Mouse (Mus musculus) neural tube, embryonic 14.5 days (tissue): Measurements from ENCODE around the gene Zc2hc1b. TPM values are rescaled to one million over a fixed set of nuclear protein-coding genes. Genes with fewer than 3 reads are reported as not detected.
"Not testable (repeated sequence)": the region's sequence is repeated elsewhere in the genome, so short reads cannot be mapped to it uniquely, and the experiment has no call there.

Experiments
- ATAC-seq: fragments of 200-750 bp; cut with Nextera tagmentation; 2 replicates; pipeline ENCODE4 v1.8.0; 2017; ENCODE audit warnings: low read depth, mild to moderate bottlenecking, moderate TSS enrichment, moderate library complexity
- H3K27ac ChIP-seq: fragments of 300-500 bp; sonication (generic); 2 replicates; pipeline ENCODE4 v1.5.1; 2014; ENCODE audit warnings: low read depth, mild to moderate bottlenecking, control low read depth, low read length, moderate library complexity, mixed read lengths
- H3K27me3 ChIP-seq: fragments of 300-500 bp; sonication (generic); 2 replicates; pipeline ENCODE4 v1.6.1; 2014; ENCODE audit warnings: low read length; ENCODE audit not compliant: control insufficient read depth, insufficient read depth
- H3K36me3 ChIP-seq: fragments of 300-500 bp; sonication (generic); 2 replicates; pipeline ENCODE4 v1.6.1; 2014; ENCODE audit warnings: low read length, mixed read lengths; ENCODE audit not compliant: control insufficient read depth, insufficient read depth
- H3K4me1 ChIP-seq: fragments of 300-500 bp; sonication (generic); 2 replicates; pipeline ENCODE4 v1.6.1; 2014; ENCODE audit warnings: low read length; ENCODE audit not compliant: control insufficient read depth, insufficient read depth
- H3K4me2 ChIP-seq: fragments of 300-500 bp; sonication (generic); 2 replicates; pipeline ENCODE4 v1.6.1; 2014; ENCODE audit warnings: mild to moderate bottlenecking, low read depth, low read length, control low read depth
- H3K4me3 ChIP-seq: fragments of 300-500 bp; sonication (generic); 2 replicates; pipeline ENCODE4 v1.5.1; 2014; ENCODE audit warnings: low read depth, low read length, control low read depth, mixed read lengths
- H3K9ac ChIP-seq: fragments of 300-500 bp; sonication (generic); replicated peaks from 2 replicates; pipeline ENCODE4 v1.6.1; 2014; ENCODE audit warnings: low read depth, mild to moderate bottlenecking, control low read depth, low read length, mixed read lengths
- H3K9me3 ChIP-seq: fragments of 300-500 bp; sonication (generic); 2 replicates; pipeline ENCODE4 v1.6.1; 2016; ENCODE audit warnings: low read length; ENCODE audit not compliant: control insufficient read depth
- WGBS: fragments of 180-500 bp; shearing (Covaris S2); extraction: QIAGEN DNeasy Blood & Tissue Kit; methylation state at CpG from one replicate; pipeline ENCODE4 v1.1.7; 2014; 5-methylcytosine and 5-hydroxymethylcytosine counted together
- polyA plus RNA-seq: library from polyadenylated mRNA; unstranded; fragments of >200 nt; fragmentation: Nextera tagmentation; extraction: Ambion mirVana; gene quantifications from 2 replicates; pipeline ENCODE4 v1.2.1, GENCODE M21; 2014

Gene Zc2hc1b
- polyA plus RNA-seq, 1 experiment from 2014 or later, result not detected

DNA sequence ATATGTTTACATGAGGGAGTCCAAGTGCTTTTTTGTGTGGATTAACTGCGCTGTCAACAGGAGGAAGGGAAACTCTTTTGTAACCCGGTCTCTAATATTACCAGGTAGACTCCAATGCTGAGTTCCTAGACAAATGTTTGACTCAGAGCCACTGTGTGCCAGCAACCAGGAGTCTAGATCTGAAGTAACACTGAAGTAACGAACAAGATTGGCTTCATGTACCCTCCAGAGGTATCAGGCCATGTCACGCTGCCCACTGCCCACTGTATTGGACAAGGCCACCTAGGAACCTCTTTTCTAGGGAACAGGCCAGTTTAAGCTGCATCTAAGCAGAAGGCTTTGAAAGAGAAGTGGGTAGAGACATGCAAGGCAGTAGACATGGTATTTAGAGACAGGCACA is 31.2 kb upstream of the Zc2hc1b start:
- Histone ChIP-seq H3K4me2 (no peak overlapping the region), H3K4me3 (no peak overlapping the region), H3K27me3 (no peaks in the 10 kb centered on the region), H3K4me1 (no peaks in the 10 kb centered on the region), H3K27ac (no peak overlapping the region), H3K9me3 (no peaks in the 10 kb centered on the region), H3K36me3 (no peaks in the 10 kb centered on the region), H3K9ac (no peak overlapping the region)
- no peak for ATAC-seq
- 89% methylated on average over 4 of the region's 4 CpGs for WGBS

DNA sequence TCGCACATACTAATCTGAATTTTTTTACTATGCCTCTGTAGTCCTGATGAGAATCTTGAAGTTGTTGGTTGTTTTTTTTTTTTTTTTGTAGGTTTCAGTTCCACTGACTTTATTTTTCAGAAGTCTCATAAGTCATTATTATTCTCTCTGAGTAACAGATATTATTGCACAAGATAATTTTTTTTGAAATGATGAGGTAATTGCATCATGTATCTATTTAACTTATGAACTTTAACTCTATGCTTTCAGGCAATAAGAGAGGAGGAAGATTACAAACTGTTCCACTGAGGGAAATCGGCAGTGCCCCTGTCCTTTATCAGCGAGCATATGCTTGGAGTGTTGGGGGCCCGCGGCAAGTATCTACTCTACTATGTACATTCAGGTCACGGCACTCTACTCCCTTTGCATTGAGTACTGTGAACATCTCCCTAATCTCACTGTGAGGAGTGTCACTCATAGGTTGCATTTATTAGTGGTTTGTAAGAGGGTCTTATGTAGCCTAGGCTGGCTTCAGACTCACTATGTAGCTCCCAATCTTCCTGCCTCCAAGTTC is 24.0 kb upstream of the Zc2hc1b start:
- H3K36me3 ChIP-seq, result no peaks in the 10 kb centered on the region
- no peaks in the 10 kb centered on the region for H3K27me3 ChIP-seq
- no peak overlapping the region for H3K27ac ChIP-seq
- WGBS, result 97% methylated on average over 6 of the region's 6 CpGs
- H3K4me1 ChIP-seq, result no peaks in the 10 kb centered on the region
- no peak overlapping the region for H3K4me2 ChIP-seq
- H3K9me3 ChIP-seq, result no peaks in the 10 kb centered on the region
- no peak overlapping the region for H3K9ac ChIP-seq
- no peak for ATAC-seq
- H3K4me3 ChIP-seq, result no peak overlapping the region

DNA sequence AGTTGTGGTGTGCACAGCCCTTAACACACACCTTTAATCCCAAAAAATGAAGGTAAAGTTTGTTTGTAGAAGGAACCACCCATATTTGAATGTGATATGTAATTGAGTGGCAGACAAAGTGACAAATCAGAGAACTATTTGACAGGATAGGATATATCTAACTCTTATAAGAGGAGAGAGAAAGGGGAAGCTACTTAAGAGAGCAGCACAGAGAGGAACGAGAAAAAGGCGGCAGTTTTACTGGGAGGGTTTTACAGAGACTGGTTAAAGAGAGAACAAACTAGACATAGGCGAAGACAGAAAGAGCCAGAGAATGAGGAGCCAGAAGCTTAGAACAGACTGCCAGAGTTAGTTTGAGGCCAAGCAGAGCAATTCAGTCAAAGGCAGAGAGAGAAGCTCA is 23.0 kb upstream of the Zc2hc1b start:
- 97% methylated on average over 3 of the region's 3 CpGs for WGBS
- no peak for ATAC-seq
- no peak overlapping the region for H3K27ac ChIP-seq
- H3K9me3 ChIP-seq, result no peaks in the 10 kb centered on the region
- H3K36me3 ChIP-seq, result no peaks in the 10 kb centered on the region
- no peaks in the 10 kb centered on the region for H3K27me3 ChIP-seq
- no peak overlapping the region for H3K4me3 ChIP-seq
- no peak overlapping the region for H3K4me2 ChIP-seq
- no peaks in the 10 kb centered on the region for H3K4me1 ChIP-seq
- no peak overlapping the region for H3K9ac ChIP-seq

DNA sequence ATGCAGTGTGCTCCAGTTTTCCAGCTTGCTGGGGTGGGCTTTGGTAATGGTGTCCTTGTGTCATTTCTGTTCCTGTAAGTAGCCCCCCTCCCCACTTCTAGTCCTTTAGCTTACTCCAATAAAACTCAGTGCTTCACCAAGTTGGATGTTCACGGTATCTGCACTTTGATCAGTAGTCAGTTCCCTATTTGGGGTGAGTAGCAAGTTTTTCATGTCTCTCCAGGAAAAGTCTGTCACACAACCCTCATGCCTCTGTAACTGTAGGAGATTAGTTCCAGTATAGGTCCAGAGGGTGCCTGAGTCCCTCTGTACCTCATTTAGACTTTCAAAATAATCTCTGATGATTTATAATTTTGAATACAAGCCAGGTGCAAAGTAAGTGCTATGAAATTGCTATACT is 21.4 kb upstream of the Zc2hc1b start:
- WGBS, result 91% methylated on average over 1 of the region's 1 CpGs

DNA sequence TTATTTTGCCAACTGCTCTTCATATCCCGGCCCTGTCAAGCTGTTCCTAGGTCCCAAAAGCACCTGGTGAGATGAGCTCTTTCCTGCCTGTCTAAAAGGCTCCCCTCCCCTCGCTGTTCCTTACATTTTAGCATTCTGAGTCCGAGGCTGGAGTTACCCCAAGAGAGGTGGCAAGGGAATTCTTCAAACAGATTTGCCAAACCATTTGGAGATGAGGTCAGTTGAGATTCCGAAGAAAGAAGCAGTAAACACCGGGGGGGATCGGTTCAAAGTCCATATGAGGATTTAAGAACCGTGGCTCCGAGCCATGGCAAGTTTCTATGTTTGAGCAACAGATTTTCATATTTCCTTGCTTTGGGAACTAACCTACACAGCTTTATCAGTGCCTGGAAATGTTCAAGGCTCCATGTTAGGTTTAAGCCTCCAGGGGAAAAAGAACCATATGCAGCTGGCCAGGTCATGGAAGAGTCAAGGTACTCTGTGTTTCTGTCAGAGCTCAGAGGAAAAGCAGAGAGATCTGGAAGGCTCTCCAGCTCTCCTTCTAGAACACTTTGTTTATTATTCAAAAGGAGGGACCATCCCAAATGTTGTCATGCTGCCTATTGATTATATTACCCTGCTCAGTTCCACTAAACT is 19.2 kb upstream of the Zc2hc1b start:
- no peaks in the 10 kb centered on the region for H3K27me3 ChIP-seq
- H3K27ac ChIP-seq, result no peak overlapping the region
- peaks cover 5% of the 10 kb centered on the region for H3K4me1 ChIP-seq
- no peak overlapping the region for H3K4me3 ChIP-seq
- no peaks in the 10 kb centered on the region for H3K9me3 ChIP-seq
- no peak overlapping the region for H3K4me2 ChIP-seq
- H3K36me3 ChIP-seq, result no peaks in the 10 kb centered on the region
- WGBS, result 81% methylated on average over 8 of the region's 8 CpGs
- no peak overlapping the region for H3K9ac ChIP-seq
- no peak for ATAC-seq

More for the DNA sequence above, 21.4 kb upstream of the Zc2hc1b start:
- Histone ChIP-seq H3K9ac (no peak overlapping the region), H3K27me3 (no peaks in the 10 kb centered on the region), H3K4me2 (no peak overlapping the region), H3K36me3 (no peaks in the 10 kb centered on the region), H3K4me3 (no peak overlapping the region), H3K4me1 (no peaks in the 10 kb centered on the region), H3K27ac (no peak overlapping the region), H3K9me3 (no peaks in the 10 kb centered on the region)
- ATAC-seq, result no peak

DNA sequence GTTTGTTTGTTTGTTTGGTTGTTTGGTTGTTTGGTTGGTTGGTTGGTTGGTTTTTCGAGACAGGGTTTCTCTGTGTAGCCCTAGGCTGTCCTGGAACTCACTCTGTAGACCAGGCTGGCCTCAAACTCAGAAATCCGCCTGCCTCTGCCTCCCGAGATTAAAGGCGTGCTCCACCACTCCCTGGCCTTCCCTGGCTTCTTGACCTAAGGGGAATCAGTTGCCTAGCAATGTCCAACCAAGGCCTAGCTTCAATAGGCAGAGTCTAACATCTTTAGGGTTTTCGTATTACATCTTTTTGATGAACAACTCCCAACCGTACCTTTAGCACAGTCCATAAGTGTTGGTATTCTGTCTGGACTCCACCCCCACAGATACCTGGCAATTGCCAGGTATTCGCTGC is 15.7 kb upstream of the Zc2hc1b start:
- ATAC-seq, result peak; percentile 21; the same call in 1 of the 2 replicates
- Histone ChIP-seq H3K4me3 (peak overlapping the region; percentile 96), H3K36me3 (peaks cover 12% of the 10 kb centered on the region), H3K4me2 (peak overlapping the region; percentile 58; the same call in 1 of the 2 replicates)
- not testable (repeated sequence) for H3K27me3 ChIP-seq, H3K9ac ChIP-seq, H3K4me1 ChIP-seq, H3K27ac ChIP-seq, H3K9me3 ChIP-seq
- 88% methylated on average over 7 of the region's 7 CpGs for WGBS

DNA sequence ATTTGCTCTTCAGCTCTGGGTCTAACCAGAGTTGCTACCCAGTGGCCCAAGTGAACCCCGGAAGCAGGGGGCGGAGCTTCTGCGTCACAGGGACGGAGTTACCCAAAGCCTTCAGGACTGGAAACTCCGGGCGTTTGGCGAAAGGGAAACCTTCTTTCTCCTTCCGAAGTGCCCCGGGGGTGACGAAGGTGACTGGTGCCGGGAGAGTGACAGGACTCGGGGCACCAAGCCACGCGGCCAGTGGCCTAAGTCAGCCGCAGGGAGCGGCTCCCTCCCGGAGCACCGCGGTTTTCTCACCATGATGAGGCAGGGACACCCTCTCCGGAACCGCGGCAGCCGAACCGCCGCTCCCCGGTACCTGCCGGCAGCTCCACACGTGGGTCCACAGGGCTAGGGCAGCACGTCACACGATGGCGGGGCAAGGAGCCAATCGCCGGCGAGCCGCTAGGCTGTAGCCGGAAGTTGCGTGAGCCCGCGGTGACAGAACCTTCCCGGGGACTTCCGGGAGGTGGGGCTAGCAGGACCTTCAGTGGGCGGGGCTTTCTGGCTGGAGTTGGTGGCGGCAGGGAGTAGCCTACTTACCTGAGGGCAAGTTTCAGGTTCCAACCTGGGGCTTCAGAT is 15.0 kb upstream of the Zc2hc1b start, which contains the start of gene Ltv1:
Gene Ltv1 (minus strand): TSS at position 438 of the 621 bp plus-strand sequence.
- Histone ChIP-seq H3K9ac (peak within 1 kb of the TSS; percentile 78), H3K4me3 (peak within 1 kb of the TSS; percentile 96), H3K4me1 (peaks cover 5% of the 10 kb centered on the region), H3K27ac (peak within 1 kb of the TSS; percentile 69; the same call in 1 of the 2 replicates), H3K27me3 (no peaks in the 10 kb centered on the region), H3K4me2 (peak within 1 kb of the TSS; percentile 58), H3K36me3 (peaks cover 12% of the 10 kb centered on the region), H3K9me3 (no peaks in the 10 kb centered on the region)
- peak; percentile 100 for ATAC-seq
- under 1% methylated on average over 43 of the region's 43 CpGs for WGBS

DNA sequence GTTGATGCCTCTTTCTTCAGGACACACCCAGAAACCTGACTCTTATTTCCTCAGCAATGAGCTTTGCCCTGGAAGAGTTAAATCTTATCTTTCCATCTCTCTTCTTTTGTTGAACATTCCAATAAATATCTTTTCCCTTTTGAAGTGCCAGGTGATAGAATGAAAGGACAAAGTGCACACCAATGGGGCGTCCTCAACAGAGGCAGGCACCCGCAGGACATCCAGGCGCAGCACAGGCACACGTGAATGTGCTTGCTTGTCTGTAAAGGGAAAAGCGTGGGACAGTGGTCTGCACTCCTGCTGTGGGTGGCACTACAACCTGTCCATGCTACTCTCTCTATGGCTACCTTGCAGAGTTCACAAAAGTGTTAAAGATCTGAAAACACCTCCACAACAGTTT is 12.1 kb upstream of the Zc2hc1b start:
- no peaks in the 10 kb centered on the region for H3K9me3 ChIP-seq
- H3K4me1 ChIP-seq, result peaks cover 5% of the 10 kb centered on the region
- no peak for ATAC-seq
- no peak overlapping the region for H3K9ac ChIP-seq
- no peak overlapping the region for H3K27ac ChIP-seq
- WGBS, result 83% methylated on average over 5 of the region's 5 CpGs
- peaks cover 28% of the 10 kb centered on the region for H3K36me3 ChIP-seq
- H3K4me2 ChIP-seq, result no peak overlapping the region
- H3K4me3 ChIP-seq, result no peak overlapping the region
- no peaks in the 10 kb centered on the region for H3K27me3 ChIP-seq

DNA sequence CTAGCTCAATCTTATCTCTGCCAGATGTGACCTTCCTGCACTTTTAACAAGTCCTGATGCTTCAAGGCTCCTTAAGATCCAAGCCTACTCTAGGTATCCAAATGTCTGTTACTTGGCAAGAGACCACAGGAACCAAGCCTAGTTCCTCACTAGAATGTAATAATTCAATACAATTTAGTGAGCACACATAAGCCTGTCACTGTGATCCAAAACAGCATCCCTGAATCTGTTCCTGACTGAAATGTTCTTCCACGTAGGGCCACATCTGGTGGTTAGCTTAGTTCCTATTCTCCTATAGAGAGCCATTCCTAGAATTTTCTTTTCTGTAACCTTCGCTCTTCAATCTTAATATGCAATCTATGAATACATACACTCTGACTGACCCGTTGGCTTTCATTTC is 8.9 kb upstream of the Zc2hc1b start:
- ATAC-seq, result no peak

More for the DNA sequence above, 8.9 kb upstream of the Zc2hc1b start:
- no peak overlapping the region for H3K4me2 ChIP-seq
- no peak overlapping the region for H3K4me3 ChIP-seq
- no peaks in the 10 kb centered on the region for H3K4me1 ChIP-seq
- no peaks in the 10 kb centered on the region for H3K27me3 ChIP-seq
- no peak overlapping the region for H3K27ac ChIP-seq
- WGBS, result 96% methylated on average over 3 of the region's 3 CpGs
- H3K9ac ChIP-seq, result no peak overlapping the region
- H3K9me3 ChIP-seq, result no peaks in the 10 kb centered on the region
- peaks cover 37% of the 10 kb centered on the region for H3K36me3 ChIP-seq
